Comparison of ENCODE assay signal across 16 mouse cellular contexts in the genomic region with DNA sequence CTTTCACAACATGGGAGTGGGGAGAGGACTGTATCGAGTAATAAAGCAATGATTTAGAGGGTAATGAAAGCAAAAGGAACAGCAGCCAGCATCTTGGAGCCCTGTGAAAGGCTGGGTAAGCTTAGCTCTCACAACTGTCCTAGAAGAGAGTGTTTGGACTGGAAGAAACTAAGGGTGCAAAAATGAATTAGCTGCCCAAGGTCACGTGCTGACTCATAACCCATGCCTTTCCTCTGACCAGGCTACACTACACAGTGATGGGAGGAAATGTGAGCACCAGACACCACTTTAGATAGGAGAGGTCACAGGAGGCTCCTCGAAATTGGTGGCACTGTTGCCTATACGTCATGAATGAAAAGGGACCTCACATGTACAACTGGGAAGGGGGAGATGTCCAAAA.
"Had no signal": no experiment of that assay in that cellular context is flagged by ENCODE, and none has a peak within 500 bp of the region (broad histone marks: within the 10 kb centered on the region; RNA-seq: fewer than 3 reads in every experiment).

No protein-coding gene starts in this region.

- H3K36me3 ChIP-seq: limb, embryonic 15.5 days; liver, embryonic 13.5 days; lung, embryonic 15.5 days had no signal

- H3K4me2 ChIP-seq: limb, embryonic 15.5 days; liver, embryonic 13.5 days; lung, embryonic 15.5 days; midbrain, embryonic 12.5 days had no signal

- H3K4me1 ChIP-seq: limb, embryonic 15.5 days; liver, embryonic 13.5 days; lung, embryonic 15.5 days had no signal

- H3K9me3 ChIP-seq: limb, embryonic 15.5 days; liver, embryonic 13.5 days; lung, embryonic 15.5 days; megakaryocyte, embryonic 14.5 days; midbrain, embryonic 12.5 days had no signal

- H3K27me3 ChIP-seq: limb, embryonic 15.5 days; liver, embryonic 13.5 days; megakaryocyte, embryonic 14.5 days; midbrain, embryonic 12.5 days had no signal

- ATAC-seq: liver, postnatal 0 days; midbrain, embryonic 16.5 days had no signal

- H3K9ac ChIP-seq: limb, embryonic 15.5 days; liver, embryonic 13.5 days; liver, postnatal 0 days; lung, embryonic 15.5 days; midbrain, embryonic 12.5 days had no signal

- DNase-seq: kidney, postnatal 10 days; kidney, postnatal 4 days; layer of hippocampus, adult 9-11 months; layer of hippocampus, postnatal 36 days; liver, embryonic 13.5 days; liver, postnatal 0 days; lung, postnatal 14 days; right cerebral cortex, adult 18-20 months; thymus, postnatal 4 days had no signal

- H3K4me3 ChIP-seq: limb, embryonic 15.5 days; liver, embryonic 13.5 days; lung, embryonic 15.5 days; megakaryocyte, embryonic 14.5 days; midbrain, embryonic 12.5 days had no signal

- H3K27ac ChIP-seq: limb, embryonic 15.5 days; liver, embryonic 13.5 days; lung, embryonic 15.5 days; macrophage; midbrain, embryonic 12.5 days; stomach, postnatal 0 days had no signal
